Mouse (Mus musculus): ENCODE data around the gene Ankrd6. TPM values are rescaled to one million over a fixed set of nuclear protein-coding genes. Genes with fewer than 3 reads are reported as not detected.

Ankrd6 gene
- polyA plus RNA-seq, 1 experiment from 2014 or later: 5.6 TPM

DNA sequence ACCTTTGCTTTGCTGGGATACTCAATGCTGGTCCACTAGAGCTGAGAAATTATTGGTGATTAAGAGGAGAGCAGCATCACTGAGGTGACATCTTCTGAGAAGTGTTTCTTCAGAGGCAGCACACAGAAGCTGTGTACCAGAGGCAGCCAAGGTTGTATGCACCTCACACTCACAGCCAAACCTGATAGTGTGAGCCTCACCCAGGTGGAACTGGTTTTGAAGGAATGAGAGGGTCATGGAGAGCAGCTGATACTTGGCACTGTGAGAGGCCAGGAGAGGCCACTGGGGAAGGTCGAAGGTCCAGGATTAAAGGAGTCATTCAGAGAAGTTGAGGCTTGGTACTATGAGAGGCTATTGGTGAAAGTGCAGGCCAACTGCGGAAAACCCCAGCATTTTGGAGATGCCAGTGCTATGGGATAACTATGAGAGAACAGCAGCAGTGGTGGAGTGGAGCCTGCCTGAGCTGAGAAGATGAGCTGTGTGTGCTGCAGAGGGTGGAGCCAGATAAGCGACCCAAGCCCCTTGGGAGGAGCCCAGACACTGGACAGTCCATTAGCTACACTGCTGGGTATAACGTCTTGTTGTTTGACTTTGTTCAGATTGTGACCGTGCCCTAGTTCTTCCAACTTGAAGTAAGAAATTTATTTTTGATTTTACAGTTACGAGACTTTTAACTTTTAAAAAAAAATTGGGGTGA is 33.8 kb downstream of the Ankrd6 start:
- WGBS: 55% methylated on average over 6 of the region's 6 CpGs

DNA sequence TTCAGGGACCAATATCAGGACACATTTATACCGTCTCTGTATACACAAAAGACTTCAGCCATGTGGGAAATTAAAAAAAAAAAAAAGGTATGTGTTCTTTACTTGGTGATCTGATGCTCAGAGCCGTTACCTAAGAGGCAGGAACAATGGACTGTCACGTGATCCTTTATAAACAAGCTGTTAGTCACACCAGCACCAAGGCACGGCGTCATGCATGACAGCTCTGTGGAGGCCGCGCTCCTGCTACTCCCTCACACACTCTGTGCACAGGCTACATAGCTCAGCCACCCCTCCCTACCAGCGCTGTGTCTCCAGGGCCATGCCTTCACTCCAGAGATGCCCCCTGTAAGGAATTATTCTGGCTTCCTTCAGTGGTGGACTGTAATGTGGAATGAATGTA is 34.7 kb downstream of the Ankrd6 start:
- H3K9ac ChIP-seq (ENCODE audit: low read length): no peak overlapping the region
- H3K27ac ChIP-seq (ENCODE audit: low read length): no peak overlapping the region
- no peak overlapping the region for H3K4me3 ChIP-seq (ENCODE audit: low read length)
- WGBS: 44% methylated on average over 8 of the region's 8 CpGs
- no peak overlapping the region for H3K4me2 ChIP-seq (ENCODE audit: low read depth, low read length)
- no peaks in the 10 kb centered on the region for H3K27me3 ChIP-seq (ENCODE audit: control insufficient read depth, insufficient read depth, low read length)
- no peaks in the 10 kb centered on the region for H3K36me3 ChIP-seq (ENCODE audit: control insufficient read depth, insufficient read depth)
- no peaks in the 10 kb centered on the region for H3K9me3 ChIP-seq (replicated peaks; ENCODE audit: control insufficient read depth, low read length)
- no peaks in the 10 kb centered on the region for H3K4me1 ChIP-seq (ENCODE audit: control insufficient read depth, insufficient read depth, low read length)
- no peak for ATAC-seq (replicated peaks; ENCODE audit: extremely low read depth, insufficient read depth, low FRiP score)

More for the DNA sequence above, 33.8 kb downstream of the Ankrd6 start:
- no peak overlapping the region for H3K27ac ChIP-seq (ENCODE audit: low read length)
- no peaks in the 10 kb centered on the region for H3K36me3 ChIP-seq (ENCODE audit: control insufficient read depth, insufficient read depth)
- H3K9ac ChIP-seq (ENCODE audit: low read length): no peak overlapping the region
- no peaks in the 10 kb centered on the region for H3K27me3 ChIP-seq (ENCODE audit: control insufficient read depth, insufficient read depth, low read length)
- no peak overlapping the region for H3K4me3 ChIP-seq (ENCODE audit: low read length)
- H3K4me1 ChIP-seq (ENCODE audit: control insufficient read depth, insufficient read depth, low read length): no peaks in the 10 kb centered on the region
- no peak overlapping the region for H3K4me2 ChIP-seq (ENCODE audit: low read depth, low read length)
- ATAC-seq (replicated peaks; ENCODE audit: extremely low read depth, insufficient read depth, low FRiP score): no peak
- no peaks in the 10 kb centered on the region for H3K9me3 ChIP-seq (replicated peaks; ENCODE audit: control insufficient read depth, low read length)

DNA sequence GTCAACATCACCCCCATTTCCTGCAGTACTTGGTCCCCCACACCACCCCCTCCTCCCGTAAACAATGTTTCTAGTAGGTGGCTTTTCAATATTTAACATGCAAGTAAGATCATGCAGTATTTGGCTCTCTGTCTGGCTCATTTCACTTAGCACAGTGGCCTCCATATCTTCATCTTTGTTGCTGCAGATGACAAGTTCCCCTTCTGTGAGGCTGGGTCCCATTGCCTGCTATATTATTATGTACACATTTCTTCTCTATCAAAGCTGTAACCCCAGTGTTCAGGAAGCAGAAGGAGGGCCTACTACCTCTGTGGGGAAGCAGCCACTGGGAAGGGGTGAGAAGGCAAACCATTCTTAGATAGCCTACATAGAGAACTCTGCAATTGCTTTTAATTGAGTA is 40.6 kb downstream of the Ankrd6 start:
- Histone ChIP-seq H3K4me3 (ENCODE audit: low read length) (no peak overlapping the region), H3K4me1 (ENCODE audit: control insufficient read depth, insufficient read depth, low read length) (peaks cover 18% of the 10 kb centered on the region), H3K27ac (ENCODE audit: low read length) (no peak overlapping the region), H3K4me2 (ENCODE audit: low read depth, low read length) (no peak overlapping the region), H3K27me3 (ENCODE audit: control insufficient read depth, insufficient read depth, low read length) (no peaks in the 10 kb centered on the region), H3K9me3 (replicated peaks; ENCODE audit: control insufficient read depth, low read length) (no peaks in the 10 kb centered on the region; the same call in 1 of the 2 replicates), H3K9ac (ENCODE audit: low read length) (no peak overlapping the region), H3K36me3 (ENCODE audit: control insufficient read depth, insufficient read depth) (no peaks in the 10 kb centered on the region)
- no peak for ATAC-seq (replicated peaks; ENCODE audit: extremely low read depth, insufficient read depth, low FRiP score)
- WGBS: 76% methylated on average over 1 of the region's 1 CpGs

DNA sequence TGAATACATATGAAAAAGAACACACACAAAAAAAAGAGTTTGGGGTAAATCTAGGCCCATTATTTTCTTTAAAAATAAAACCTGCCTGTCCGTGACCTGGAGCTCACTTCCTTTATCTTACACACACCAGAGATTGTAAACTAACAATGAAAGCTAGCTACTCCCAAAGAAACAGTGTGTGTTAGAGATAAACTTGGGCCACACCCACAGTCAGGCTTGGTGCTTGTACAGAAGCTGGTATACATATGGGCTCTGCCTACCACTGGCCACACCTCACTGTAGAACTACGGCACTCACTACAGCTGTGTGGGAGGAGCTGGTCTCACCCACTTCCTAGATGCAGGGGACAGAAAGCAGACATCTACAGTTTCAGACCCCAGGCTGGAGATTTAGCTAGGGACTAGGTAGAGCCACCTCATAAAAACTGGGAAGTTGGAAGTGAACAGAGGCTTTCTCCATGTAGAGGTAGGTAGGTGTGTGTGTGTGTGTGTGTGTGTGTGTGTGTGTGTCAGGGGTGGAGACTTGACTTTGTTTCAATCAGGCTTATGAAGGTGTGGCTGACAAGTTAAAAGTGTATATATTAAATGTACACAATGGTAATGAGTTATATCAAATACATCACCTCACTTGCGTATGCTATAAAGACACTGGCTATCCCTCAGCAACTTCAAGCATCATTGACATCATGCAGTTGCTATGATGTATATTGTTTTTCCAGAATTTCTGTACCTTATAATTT is 41.2 kb downstream of the Ankrd6 start:
- Histone ChIP-seq H3K9ac (ENCODE audit: low read length) (no peak overlapping the region), H3K4me2 (ENCODE audit: low read depth, low read length) (no peak overlapping the region)
- 68% methylated on average over 3 of the region's 3 CpGs for WGBS

DNA sequence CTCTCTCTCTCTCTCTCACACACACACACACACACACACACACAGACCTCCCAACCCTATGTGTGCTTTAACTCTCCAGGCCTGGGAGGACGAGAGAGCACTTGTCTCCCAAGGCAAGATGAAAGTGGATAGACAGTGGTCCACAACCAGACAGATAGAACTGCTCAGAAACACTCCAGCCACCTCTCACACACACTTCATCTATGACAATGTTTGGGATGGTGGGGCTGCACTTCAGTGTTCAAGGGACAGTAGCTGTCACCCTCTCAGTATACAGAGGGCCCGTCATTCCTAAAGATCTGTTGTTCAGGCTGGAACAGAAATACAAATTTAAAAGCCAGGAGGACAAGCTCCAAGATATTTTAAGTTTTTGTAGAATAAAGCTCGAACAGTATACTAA is 43.0 kb downstream of the Ankrd6 start:
- 72% methylated on average over 3 of the region's 3 CpGs for WGBS
- Histone ChIP-seq H3K4me1 (ENCODE audit: control insufficient read depth, insufficient read depth, low read length) (peaks cover 18% of the 10 kb centered on the region), H3K36me3 (ENCODE audit: control insufficient read depth, insufficient read depth) (no peaks in the 10 kb centered on the region), H3K27ac (ENCODE audit: low read length) (no peak overlapping the region), H3K27me3 (ENCODE audit: control insufficient read depth, insufficient read depth, low read length) (no peaks in the 10 kb centered on the region), H3K4me2 (ENCODE audit: low read depth, low read length) (no peak overlapping the region), H3K9ac (ENCODE audit: low read length) (no peak overlapping the region), H3K9me3 (replicated peaks; ENCODE audit: control insufficient read depth, low read length) (no peaks in the 10 kb centered on the region; the same call in 1 of the 2 replicates), H3K4me3 (ENCODE audit: low read length) (no peak overlapping the region)
- no peak for ATAC-seq (replicated peaks; ENCODE audit: extremely low read depth, insufficient read depth, low FRiP score)

More for the DNA sequence above, 41.2 kb downstream of the Ankrd6 start:
- Histone ChIP-seq H3K4me3 (ENCODE audit: low read length) (no peak overlapping the region), H3K27me3 (ENCODE audit: control insufficient read depth, insufficient read depth, low read length) (no peaks in the 10 kb centered on the region), H3K36me3 (ENCODE audit: control insufficient read depth, insufficient read depth) (no peaks in the 10 kb centered on the region), H3K9me3 (replicated peaks; ENCODE audit: control insufficient read depth, low read length) (no peaks in the 10 kb centered on the region; the same call in 1 of the 2 replicates), H3K4me1 (ENCODE audit: control insufficient read depth, insufficient read depth, low read length) (peaks cover 18% of the 10 kb centered on the region), H3K27ac (ENCODE audit: low read length) (no peak overlapping the region)
- ATAC-seq (replicated peaks; ENCODE audit: extremely low read depth, insufficient read depth, low FRiP score): no peak

DNA sequence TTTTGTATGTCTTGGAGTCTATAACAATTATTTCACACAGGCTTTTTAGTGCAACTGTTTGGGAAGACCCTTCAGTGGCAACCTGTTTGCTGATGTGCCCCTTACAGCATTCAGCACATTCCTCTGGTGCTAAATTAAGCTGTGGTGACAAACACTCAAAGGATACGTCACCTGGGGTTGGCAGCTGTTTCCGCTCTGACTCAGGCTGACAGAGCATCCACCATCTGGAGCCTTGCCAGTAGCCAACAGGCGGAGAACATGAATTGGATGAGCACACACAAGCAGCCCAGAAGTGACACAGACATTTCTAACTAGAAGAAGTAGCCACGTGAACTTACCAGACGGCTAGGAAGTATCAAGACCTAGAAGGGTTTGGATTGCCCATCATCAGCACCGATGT is 44.0 kb downstream of the Ankrd6 start:
- 17% methylated on average over 6 of the region's 6 CpGs for WGBS
- peak; percentile 87 for ATAC-seq (replicated peaks; ENCODE audit: extremely low read depth, insufficient read depth, low FRiP score)

DNA sequence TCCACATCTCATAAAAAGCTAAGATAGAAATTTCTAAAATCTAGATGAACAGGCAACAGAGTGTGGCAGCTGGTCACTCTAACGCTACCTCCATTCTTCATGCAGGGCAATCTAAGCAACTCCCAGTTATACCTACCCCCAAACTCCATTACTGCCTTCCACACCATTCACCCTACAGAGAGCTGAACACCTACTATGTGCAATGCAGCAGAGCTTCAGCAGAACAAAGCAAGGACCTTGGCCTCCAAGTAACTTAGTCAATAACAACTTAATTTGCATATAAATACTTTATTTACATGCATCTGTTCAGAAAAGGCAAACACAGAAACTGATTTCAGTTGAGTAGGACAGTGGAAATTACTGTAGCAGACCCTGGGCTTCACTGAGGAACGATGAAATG is 44.7 kb downstream of the Ankrd6 start:
- Histone ChIP-seq H3K9ac (ENCODE audit: low read length) (no peak overlapping the region), H3K27me3 (ENCODE audit: control insufficient read depth, insufficient read depth, low read length) (no peaks in the 10 kb centered on the region), H3K9me3 (replicated peaks; ENCODE audit: control insufficient read depth, low read length) (no peaks in the 10 kb centered on the region; the same call in 1 of the 2 replicates), H3K4me1 (ENCODE audit: control insufficient read depth, insufficient read depth, low read length) (peaks cover 18% of the 10 kb centered on the region), H3K4me2 (ENCODE audit: low read depth, low read length) (no peak overlapping the region), H3K27ac (ENCODE audit: low read length) (no peak overlapping the region; the same call in 1 of the 2 replicates), H3K36me3 (ENCODE audit: control insufficient read depth, insufficient read depth) (no peaks in the 10 kb centered on the region), H3K4me3 (ENCODE audit: low read length) (no peak overlapping the region)
- 89% methylated on average over 2 of the region's 2 CpGs for WGBS
- no peak for ATAC-seq (replicated peaks; ENCODE audit: extremely low read depth, insufficient read depth, low FRiP score)

More for the DNA sequence above, 44.0 kb downstream of the Ankrd6 start:
- Histone ChIP-seq H3K4me2 (ENCODE audit: low read depth, low read length) (peak overlapping the region; percentile 19; the same call in 1 of the 2 replicates), H3K27ac (ENCODE audit: low read length) (peak overlapping the region; percentile 67), H3K36me3 (ENCODE audit: control insufficient read depth, insufficient read depth) (no peaks in the 10 kb centered on the region), H3K9me3 (replicated peaks; ENCODE audit: control insufficient read depth, low read length) (no peaks in the 10 kb centered on the region; the same call in 1 of the 2 replicates), H3K4me1 (ENCODE audit: control insufficient read depth, insufficient read depth, low read length) (peaks cover 18% of the 10 kb centered on the region), H3K9ac (ENCODE audit: low read length) (no peak overlapping the region), H3K27me3 (ENCODE audit: control insufficient read depth, insufficient read depth, low read length) (no peaks in the 10 kb centered on the region), H3K4me3 (ENCODE audit: low read length) (no peak overlapping the region)

DNA sequence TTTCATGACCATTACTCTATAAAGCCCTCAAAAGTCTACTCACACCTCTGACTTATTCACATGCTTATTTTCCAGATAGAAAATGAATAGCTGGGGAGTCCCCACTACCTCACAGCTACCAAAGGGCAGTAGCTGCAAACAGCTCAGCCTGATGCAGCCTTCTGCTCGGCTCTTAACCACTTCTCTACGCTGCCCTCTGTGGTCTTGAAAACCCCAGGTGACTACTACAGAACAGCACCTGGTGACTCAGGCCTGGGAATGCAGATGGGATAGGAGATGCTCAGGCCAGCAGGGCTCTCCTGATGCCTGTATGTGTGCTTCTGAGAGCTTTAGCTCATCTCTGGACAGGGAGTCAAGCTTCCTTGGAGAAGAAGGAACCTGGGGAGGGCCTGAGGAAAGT is 45.3 kb downstream of the Ankrd6 start:
- no peak overlapping the region for H3K4me3 ChIP-seq (ENCODE audit: low read length)
- H3K27ac ChIP-seq (ENCODE audit: low read length): no peak overlapping the region
- no peaks in the 10 kb centered on the region for H3K36me3 ChIP-seq (ENCODE audit: control insufficient read depth, insufficient read depth)
- H3K4me1 ChIP-seq (ENCODE audit: control insufficient read depth, insufficient read depth, low read length): peaks cover 18% of the 10 kb centered on the region
- no peaks in the 10 kb centered on the region; the same call in 1 of the 2 replicates for H3K9me3 ChIP-seq (replicated peaks; ENCODE audit: control insufficient read depth, low read length)
- no peak overlapping the region for H3K4me2 ChIP-seq (ENCODE audit: low read depth, low read length)
- no peaks in the 10 kb centered on the region for H3K27me3 ChIP-seq (ENCODE audit: control insufficient read depth, insufficient read depth, low read length)
- WGBS: 72% methylated on average over 2 of the region's 2 CpGs
- no peak for ATAC-seq (replicated peaks; ENCODE audit: extremely low read depth, insufficient read depth, low FRiP score)
- no peak overlapping the region for H3K9ac ChIP-seq (ENCODE audit: low read length)

DNA sequence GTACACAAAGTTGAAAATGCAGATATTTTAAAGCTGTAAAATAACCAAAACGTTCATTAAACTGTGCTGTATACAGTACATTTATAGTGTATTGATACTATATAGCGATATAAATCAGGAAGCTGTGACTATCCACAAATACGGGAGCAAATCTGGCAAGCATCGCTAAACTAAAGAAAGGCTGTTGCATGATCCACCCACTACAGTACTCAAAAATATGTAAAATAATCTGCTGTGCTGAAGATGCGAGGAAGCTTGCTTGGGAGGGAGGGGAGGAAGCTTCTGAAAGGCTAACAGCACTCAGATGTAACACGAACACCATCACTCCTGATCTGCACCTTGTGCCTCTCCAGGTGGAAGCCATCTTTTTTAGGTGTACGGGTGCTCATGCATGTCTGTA is 46.8 kb downstream of the Ankrd6 start:
- Histone ChIP-seq H3K9ac (ENCODE audit: low read length) (no peak overlapping the region), H3K36me3 (ENCODE audit: control insufficient read depth, insufficient read depth) (no peaks in the 10 kb centered on the region), H3K9me3 (replicated peaks; ENCODE audit: control insufficient read depth, low read length) (no peaks in the 10 kb centered on the region), H3K4me2 (ENCODE audit: low read depth, low read length) (no peak overlapping the region), H3K4me1 (ENCODE audit: control insufficient read depth, insufficient read depth, low read length) (peaks cover 18% of the 10 kb centered on the region), H3K27ac (ENCODE audit: low read length) (no peak overlapping the region), H3K4me3 (ENCODE audit: low read length) (no peak overlapping the region), H3K27me3 (ENCODE audit: control insufficient read depth, insufficient read depth, low read length) (no peaks in the 10 kb centered on the region)
- WGBS: 83% methylated on average over 7 of the region's 7 CpGs
- no peak for ATAC-seq (replicated peaks; ENCODE audit: extremely low read depth, insufficient read depth, low FRiP score)

All from heart, embryonic 16.5 days (tissue).